Mouse (Mus musculus) brain, adult 10 weeks (tissue): ENCODE measurements around the gene Gm21775. TPM values are rescaled to one million over a fixed set of nuclear protein-coding genes. Genes with fewer than 3 reads are reported as not detected.

Experiments used
- polyA plus RNA-seq: library from polyadenylated mRNA; stranded (reverse); fragments of 350-450 nt; fragmentation: Illumina TruSeq; extraction: RNeasy Lipid Tissue Mini Kit (QIAGEN cat#74804); gene quantifications from one replicate; pipeline ENCODE4 v1.2.3, GENCODE M21; 2015; ENCODE audit warnings: low read depth, low replicate concordance

Gm21775 gene
- not detected for polyA plus RNA-seq

DNA sequence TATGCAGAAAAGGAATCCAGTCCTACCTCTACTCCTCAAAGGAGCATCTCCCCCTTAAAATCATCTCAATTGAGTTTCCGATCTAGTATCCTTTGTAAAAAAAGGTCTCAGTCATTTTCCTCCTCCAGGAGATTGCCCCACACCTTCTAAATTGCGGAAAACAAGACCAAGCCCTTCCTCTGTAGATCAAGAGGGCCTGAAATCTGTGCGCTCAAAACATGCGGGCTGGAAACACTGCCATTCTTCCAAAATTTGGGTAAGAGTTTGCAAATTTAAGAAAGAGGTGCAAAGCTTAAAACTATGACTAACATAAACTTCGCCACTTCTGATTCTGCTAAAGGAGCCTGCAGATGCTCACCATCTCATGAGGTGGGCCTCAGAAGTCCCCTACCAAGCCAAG is at the start of gene Gm21775:
TSS of gene Gm21775 (plus strand) at position 301 of the 400 bp plus-strand sequence.

DNA sequence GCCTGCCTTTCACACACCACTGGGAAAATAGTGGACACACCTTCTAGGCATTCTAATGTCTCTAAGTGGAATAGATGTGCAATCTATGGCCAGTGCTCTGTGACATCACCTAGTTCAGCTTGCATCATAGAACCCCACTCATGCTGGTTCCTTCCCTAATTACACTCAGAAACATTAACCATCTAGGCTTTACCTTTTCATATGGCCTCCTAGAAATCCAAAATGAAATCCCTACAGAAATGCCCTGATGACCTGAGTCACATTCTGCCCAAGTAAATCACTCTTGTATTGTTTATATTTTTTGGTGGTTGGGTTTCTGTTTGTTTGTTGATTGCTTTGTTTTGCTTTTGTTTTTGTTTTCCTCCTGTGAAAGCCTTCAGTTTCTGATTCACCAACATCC is 17.3 kb upstream of the Gm21775 start, which contains the start of gene Gm20737:
TSS of gene Gm20737 (minus strand) at position 101 of the 400 bp plus-strand sequence.

Other genes with a start within 250 kb of the Gm21775 start
- gene Gm20834, start 228.9 kb upstream of the Gm21775 start, polyA plus RNA-seq = not detected
- gene Gm28510, start 140.7 kb upstream of the Gm21775 start, polyA plus RNA-seq = not detected
- gene Gm20737, start 17.4 kb upstream of the Gm21775 start, polyA plus RNA-seq = not detected
- not detected for gene Gm21900, start 62.9 kb downstream of the Gm21775 start, polyA plus RNA-seq
- gene Gm20777, start 199.0 kb downstream of the Gm21775 start, polyA plus RNA-seq = not detected